Mouse (Mus musculus): Measurements from ENCODE around the gene Ehd2. TPM values are rescaled to one million over a fixed set of nuclear protein-coding genes. Genes with fewer than 3 reads are reported as not detected.
A peak's percentile ranks its signal among the peaks of the same experiment; 100 is the strongest.

The Ehd2 gene
- polyA plus RNA-seq, 1 experiment from 2014 or later = 16.3 TPM

- whole genome bisulfite sequencing (ENCODE audit: insufficient replicate concordance) = 84% methylated on average over 3 of the region's 3 CpGs
Measured at GRCm38 (mm10) chr7:16005020-16005419, 37.7 kb upstream of the Ehd2 start.

GRCm38 (mm10) chr7:16004177-16004856 lies 37.0 kb upstream of the Ehd2 start:
- H3K27ac ChIP-seq (ENCODE audit: low read depth, low read length) = no peak overlapping the region

More at GRCm38 (mm10) chr7:16005020-16005419, 37.7 kb upstream of the Ehd2 start:
- H3K9ac ChIP-seq (ENCODE audit: low read depth, low read length) = 0 out of 2 replicates have a peak overlapping the region, but pooled peaks have one; percentile 16
- H3K27ac ChIP-seq (ENCODE audit: low read depth, low read length) = no peak overlapping the region
- H3K4me2 ChIP-seq = no peak overlapping the region
- H3K4me1 ChIP-seq (ENCODE audit: control insufficient read depth, insufficient read depth, low read length) = no peaks in the 10 kb centered on the region; the same call in 1 of the 2 replicates
- H3K27me3 ChIP-seq (ENCODE audit: control insufficient read depth, insufficient read depth, low read length) = no peaks in the 10 kb centered on the region
- ATAC-seq (replicated peaks; ENCODE audit: insufficient number of reproducible peaks, low FRiP score, low TSS enrichment) = no peak
- no peaks in the 10 kb centered on the region for H3K9me3 ChIP-seq (replicated peaks; ENCODE audit: control insufficient read depth, low read length)
- H3K4me3 ChIP-seq (ENCODE audit: low read depth, low read length) = no peak overlapping the region
- no peaks in the 10 kb centered on the region for H3K36me3 ChIP-seq (ENCODE audit: control insufficient read depth, insufficient read depth, low read length)

GRCm38 (mm10) chr7:16003032-16003431 lies 35.7 kb upstream of the Ehd2 start:
- WGBS (ENCODE audit: insufficient replicate concordance) = 70% methylated on average over 4 of the region's 4 CpGs
- no peak for ATAC-seq (replicated peaks; ENCODE audit: insufficient number of reproducible peaks, low FRiP score, low TSS enrichment)
- H3K4me2 ChIP-seq = no peak overlapping the region
- H3K4me1 ChIP-seq (ENCODE audit: control insufficient read depth, insufficient read depth, low read length) = no peaks in the 10 kb centered on the region; the same call in 1 of the 2 replicates
- 0 out of 2 replicates have a peak, but pooled peaks cover 5% of the 10 kb centered on the region for H3K36me3 ChIP-seq (ENCODE audit: control insufficient read depth, insufficient read depth, low read length)
- H3K27me3 ChIP-seq (ENCODE audit: control insufficient read depth, insufficient read depth, low read length) = no peaks in the 10 kb centered on the region
- no peak overlapping the region for H3K27ac ChIP-seq (ENCODE audit: low read depth, low read length)
- no peak overlapping the region for H3K4me3 ChIP-seq (ENCODE audit: low read depth, low read length)
- no peak overlapping the region for H3K9ac ChIP-seq (ENCODE audit: low read depth, low read length)
- no peaks in the 10 kb centered on the region for H3K9me3 ChIP-seq (replicated peaks; ENCODE audit: control insufficient read depth, low read length)

More at GRCm38 (mm10) chr7:16004177-16004856, 37.0 kb upstream of the Ehd2 start:
- no peaks in the 10 kb centered on the region for H3K9me3 ChIP-seq (replicated peaks; ENCODE audit: control insufficient read depth, low read length)
- 70% methylated on average over 12 of the region's 12 CpGs for WGBS (ENCODE audit: insufficient replicate concordance)
- no peak overlapping the region for H3K9ac ChIP-seq (ENCODE audit: low read depth, low read length)
- H3K27me3 ChIP-seq (ENCODE audit: control insufficient read depth, insufficient read depth, low read length) = no peaks in the 10 kb centered on the region
- H3K36me3 ChIP-seq (ENCODE audit: control insufficient read depth, insufficient read depth, low read length) = 0 out of 2 replicates have a peak, but pooled peaks cover under 1% of the 10 kb centered on the region
- no peak for ATAC-seq (replicated peaks; ENCODE audit: insufficient number of reproducible peaks, low FRiP score, low TSS enrichment)
- no peak overlapping the region for H3K4me3 ChIP-seq (ENCODE audit: low read depth, low read length)
- H3K4me2 ChIP-seq = no peak overlapping the region
- H3K4me1 ChIP-seq (ENCODE audit: control insufficient read depth, insufficient read depth, low read length) = no peaks in the 10 kb centered on the region; the same call in 1 of the 2 replicates

- H3K4me2 ChIP-seq = no peak overlapping the region
- no peaks in the 10 kb centered on the region for H3K9me3 ChIP-seq (replicated peaks; ENCODE audit: control insufficient read depth, low read length)
- H3K27me3 ChIP-seq (ENCODE audit: control insufficient read depth, insufficient read depth, low read length) = no peaks in the 10 kb centered on the region
- H3K9ac ChIP-seq (ENCODE audit: low read depth, low read length) = no peak overlapping the region
- no peak for ATAC-seq (replicated peaks; ENCODE audit: insufficient number of reproducible peaks, low FRiP score, low TSS enrichment)
- 85% methylated on average over 5 of the region's 5 CpGs for WGBS (ENCODE audit: insufficient replicate concordance)
- peaks cover 8% of the 10 kb centered on the region; the same call in 1 of the 2 replicates for H3K36me3 ChIP-seq (ENCODE audit: control insufficient read depth, insufficient read depth, low read length)
- H3K4me3 ChIP-seq (ENCODE audit: low read depth, low read length) = no peak overlapping the region
- H3K4me1 ChIP-seq (ENCODE audit: control insufficient read depth, insufficient read depth, low read length) = no peaks in the 10 kb centered on the region; the same call in 1 of the 2 replicates
- no peak overlapping the region for H3K27ac ChIP-seq (ENCODE audit: low read depth, low read length)
Measured at GRCm38 (mm10) chr7:16002171-16002570, 34.8 kb upstream of the Ehd2 start.

- Histone ChIP-seq H3K27ac (ENCODE audit: low read depth, low read length) (no peak overlapping the region), H3K4me2 (no peak overlapping the region), H3K4me3 (ENCODE audit: low read depth, low read length) (no peak overlapping the region), H3K4me1 (ENCODE audit: control insufficient read depth, insufficient read depth, low read length) (no peaks in the 10 kb centered on the region; the same call in 1 of the 2 replicates), H3K27me3 (ENCODE audit: control insufficient read depth, insufficient read depth, low read length) (no peaks in the 10 kb centered on the region), H3K36me3 (ENCODE audit: control insufficient read depth, insufficient read depth, low read length) (peaks cover 11% of the 10 kb centered on the region; the same call in 1 of the 2 replicates), H3K9ac (ENCODE audit: low read depth, low read length) (no peak overlapping the region), H3K9me3 (replicated peaks; ENCODE audit: control insufficient read depth, low read length) (no peaks in the 10 kb centered on the region)
- 83% methylated on average over 1 of the region's 1 CpGs for WGBS (ENCODE audit: insufficient replicate concordance)
- ATAC-seq (replicated peaks; ENCODE audit: insufficient number of reproducible peaks, low FRiP score, low TSS enrichment) = no peak
Measured at GRCm38 (mm10) chr7:16001691-16002090, 34.3 kb upstream of the Ehd2 start.

- H3K9me3 ChIP-seq (replicated peaks; ENCODE audit: control insufficient read depth, low read length) = no peaks in the 10 kb centered on the region
- WGBS (ENCODE audit: insufficient replicate concordance) = 87% methylated on average over 4 of the region's 4 CpGs
- no peak overlapping the region for H3K4me2 ChIP-seq
- H3K36me3 ChIP-seq (ENCODE audit: control insufficient read depth, insufficient read depth, low read length) = peaks cover 27% of the 10 kb centered on the region
- H3K27ac ChIP-seq (ENCODE audit: low read depth, low read length) = no peak overlapping the region
- no peak overlapping the region for H3K4me3 ChIP-seq (ENCODE audit: low read depth, low read length)
- no peak overlapping the region for H3K9ac ChIP-seq (ENCODE audit: low read depth, low read length)
- no peak for ATAC-seq (replicated peaks; ENCODE audit: insufficient number of reproducible peaks, low FRiP score, low TSS enrichment)
- H3K4me1 ChIP-seq (ENCODE audit: control insufficient read depth, insufficient read depth, low read length) = no peaks in the 10 kb centered on the region
- H3K27me3 ChIP-seq (ENCODE audit: control insufficient read depth, insufficient read depth, low read length) = no peaks in the 10 kb centered on the region
Measured at GRCm38 (mm10) chr7:15993789-15994188, 26.4 kb upstream of the Ehd2 start.

- Histone ChIP-seq H3K4me1 (ENCODE audit: control insufficient read depth, insufficient read depth, low read length) (no peaks in the 10 kb centered on the region), H3K9me3 (replicated peaks; ENCODE audit: control insufficient read depth, low read length) (no peaks in the 10 kb centered on the region), H3K27ac (ENCODE audit: low read depth, low read length) (no peak overlapping the region), H3K4me3 (ENCODE audit: low read depth, low read length) (no peak overlapping the region), H3K36me3 (ENCODE audit: control insufficient read depth, insufficient read depth, low read length) (peaks cover 33% of the 10 kb centered on the region), H3K4me2 (no peak overlapping the region), H3K27me3 (ENCODE audit: control insufficient read depth, insufficient read depth, low read length) (no peaks in the 10 kb centered on the region), H3K9ac (ENCODE audit: low read depth, low read length) (no peak overlapping the region)
- no peak for ATAC-seq (replicated peaks; ENCODE audit: insufficient number of reproducible peaks, low FRiP score, low TSS enrichment)
- WGBS (ENCODE audit: insufficient replicate concordance) = 76% methylated on average over 3 of the region's 3 CpGs
Measured at GRCm38 (mm10) chr7:15993152-15993551, 25.8 kb upstream of the Ehd2 start.

- Histone ChIP-seq H3K4me2 (no peak overlapping the region), H3K27ac (ENCODE audit: low read depth, low read length) (no peak overlapping the region), H3K9me3 (replicated peaks; ENCODE audit: control insufficient read depth, low read length) (no peaks in the 10 kb centered on the region), H3K36me3 (ENCODE audit: control insufficient read depth, insufficient read depth, low read length) (peaks cover 38% of the 10 kb centered on the region), H3K9ac (ENCODE audit: low read depth, low read length) (no peak overlapping the region), H3K4me1 (ENCODE audit: control insufficient read depth, insufficient read depth, low read length) (no peaks in the 10 kb centered on the region), H3K4me3 (ENCODE audit: low read depth, low read length) (no peak overlapping the region), H3K27me3 (ENCODE audit: control insufficient read depth, insufficient read depth, low read length) (no peaks in the 10 kb centered on the region)
- ATAC-seq (replicated peaks; ENCODE audit: insufficient number of reproducible peaks, low FRiP score, low TSS enrichment) = no peak
- 94% methylated on average over 3 of the region's 3 CpGs for WGBS (ENCODE audit: insufficient replicate concordance)
Measured at GRCm38 (mm10) chr7:15991764-15992163, 24.4 kb upstream of the Ehd2 start.

Measured in heart, embryonic 11.5 days (tissue).